Mouse (Mus musculus) embryonic stem cell, embryonic (primary cell): ENCODE data around the gene Fbxo7.
"Not testable (repeated sequence)": the region's sequence is repeated elsewhere in the genome, so short reads cannot be mapped to it uniquely, and the experiment has no call there.

Experiments
- CTCF ChIA-PET, 4 experiments: fragments of 300-600 bp in 2 of 4; fragments of 350-600 bp in 2 of 4; sonication (Branson Sonifier 250); formaldehyde crosslinking; loops; one replicate each; lab custom pipeline; 2022; ENCODE audit warnings: inconsistent platforms in 2 of 4; lab: Charles Lee
- POLR2A ChIA-PET, 4 experiments: fragments of 300-600 bp in 2 of 4; fragments of 350-600 bp in 2 of 4; sonication (Branson Sonifier 250); formaldehyde crosslinking; loops; one replicate each; lab custom pipeline; 2022; ENCODE audit warnings: antibody characterized with exemption in 4 of 4, inconsistent platforms in 1 of 4; lab: Charles Lee

The Fbxo7 gene

DNA sequence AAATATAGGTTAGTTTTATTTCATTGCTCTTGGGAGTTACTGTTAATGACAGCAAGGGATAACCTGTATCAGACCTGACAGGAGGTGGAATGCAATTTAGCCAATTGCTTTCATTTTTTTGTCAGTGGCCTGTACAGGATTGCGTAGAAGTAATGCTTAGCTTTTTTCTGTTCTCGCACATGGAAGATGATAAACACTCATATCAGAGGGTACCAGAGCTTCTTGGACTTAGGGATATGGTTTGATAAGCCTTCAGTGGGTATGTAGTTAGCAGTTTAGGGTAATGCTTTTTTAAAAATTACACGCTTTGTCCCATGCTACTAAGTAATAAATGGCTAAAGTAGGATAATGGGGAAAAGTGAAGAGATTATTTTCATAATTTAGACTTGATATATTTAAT lies 4.6 kb downstream of the Fbxo7 start:
- ChIA-PET POLR2A (interaction anchor here in 2 of 4 experiments (1.0 to 1.3 kb wide), 2 partner anchors 9 to 10 kb away, joined by 3 to 4 read pairs; no protein-coding TSS in a partner anchor), CTCF (no interaction called here)

DNA sequence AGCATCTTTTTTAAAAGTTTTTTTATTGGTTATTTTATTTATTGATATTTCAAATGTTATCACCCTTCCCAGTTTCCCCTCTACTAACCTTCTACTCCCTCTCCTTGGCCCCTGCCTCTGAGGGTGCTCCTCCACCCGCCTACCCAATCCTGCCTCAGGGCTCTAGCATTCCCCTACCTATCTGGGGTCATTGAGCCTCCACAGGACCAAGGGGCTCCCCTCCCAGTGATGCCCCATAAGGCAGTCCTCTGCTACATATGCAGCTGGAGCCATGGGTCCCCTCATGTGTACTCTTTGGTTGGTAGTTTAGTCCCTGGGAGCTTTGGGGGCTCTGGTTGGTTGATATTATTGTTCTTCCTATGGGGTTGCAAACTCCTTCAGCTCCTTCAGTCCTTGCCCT lies 5.0 kb downstream of the Fbxo7 start:
- CTCF ChIA-PET = not testable (repeated sequence)
- POLR2A ChIA-PET = interaction anchor here in 2 of 4 experiments (1.0 to 1.3 kb wide), 2 partner anchors 9 to 11 kb away, joined by 3 to 4 read pairs; no protein-coding TSS in a partner anchor

DNA sequence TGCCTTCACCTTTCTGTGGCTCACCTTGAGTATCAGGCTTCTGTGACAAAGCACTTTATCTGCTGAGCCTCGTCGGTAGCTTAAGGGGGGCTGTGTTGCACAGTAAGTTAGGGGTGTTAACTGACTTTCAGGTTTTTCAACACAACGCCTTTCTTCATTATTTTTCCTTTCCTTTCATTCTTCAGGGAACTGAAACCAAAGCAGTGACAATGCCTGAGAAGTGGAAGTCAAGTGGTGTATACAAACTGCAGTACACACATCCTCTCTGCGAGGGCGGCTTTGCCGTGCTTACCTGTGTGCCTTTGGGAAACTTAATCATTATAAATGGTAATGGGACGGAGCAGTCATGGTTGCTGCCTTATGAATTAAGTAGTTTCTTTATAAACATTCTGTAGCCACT lies 9.0 kb downstream of the Fbxo7 start:
- ChIA-PET CTCF (interaction anchor here in 1 of 4 experiments (1.4 kb wide), 1 partner anchor 9 kb away, joined by 3 read pairs; the partner anchor contains the start of gene Fbxo7), POLR2A (interaction anchor here in 1 of 4 experiments (0.9 kb wide), 1 partner anchor 30 kb away, joined by 3 read pairs; no protein-coding TSS in a partner anchor)

DNA sequence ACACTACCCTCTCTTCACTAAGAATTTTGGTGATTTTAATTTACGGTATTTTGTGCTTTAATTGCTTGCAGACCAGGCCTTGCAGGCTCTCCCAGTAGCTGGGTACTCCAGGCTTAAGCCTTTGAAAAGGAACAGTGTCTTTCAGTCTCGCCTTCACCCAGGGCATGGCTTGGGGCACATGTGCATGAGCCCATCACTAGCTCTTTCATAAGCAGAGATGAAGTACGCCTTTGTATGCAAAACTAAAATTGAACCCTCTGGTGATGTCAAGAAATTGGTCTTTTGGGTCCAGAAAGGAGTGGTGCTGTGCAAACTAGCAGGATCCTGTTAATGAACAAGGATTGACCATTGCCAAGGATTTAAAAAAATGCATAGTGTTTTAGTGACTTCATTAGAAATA lies 10.7 kb downstream of the Fbxo7 start:
- ChIA-PET CTCF (no interaction called here), POLR2A (interaction anchor here in 1 of 4 experiments (0.6 to 2.3 kb wide), 3 partner anchors 9 to 103 kb away, joined by 4 to 12 read pairs (median 4); partner anchors contain the start of gene Fbxo7)

DNA sequence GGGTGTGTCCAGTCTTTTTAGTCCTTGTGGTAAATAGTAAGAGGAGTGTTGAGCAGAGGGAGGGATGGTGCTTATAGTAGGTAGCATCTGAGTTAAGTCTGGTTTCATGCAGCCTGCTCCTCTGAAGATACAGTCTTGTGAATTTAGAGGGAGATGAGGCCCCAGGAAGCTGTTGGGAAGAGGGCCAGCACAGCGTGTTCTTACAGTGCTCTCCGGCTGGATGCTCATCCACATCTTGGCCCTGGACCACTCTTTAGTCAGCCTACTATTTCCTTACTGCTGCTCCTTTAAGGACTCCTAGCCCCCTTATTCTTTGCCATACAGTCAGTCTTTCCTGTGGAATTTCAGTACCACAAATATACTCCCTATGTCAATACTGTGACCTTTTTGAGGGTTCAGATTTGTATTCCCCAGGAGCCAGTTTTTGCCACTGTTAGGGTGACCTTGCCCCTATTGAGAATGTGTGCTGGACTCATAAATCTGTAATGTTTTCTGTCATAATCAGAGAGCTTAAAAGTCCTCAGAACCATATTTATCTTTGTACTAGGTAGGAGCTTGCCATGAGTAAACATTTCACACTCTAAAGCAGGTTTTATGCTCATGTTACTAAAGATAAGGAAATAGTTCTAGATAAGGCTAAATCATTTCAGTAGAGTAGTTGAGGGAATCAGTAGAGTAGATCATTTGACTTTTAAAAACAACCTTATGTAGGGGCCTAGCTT lies 12.4 kb downstream of the Fbxo7 start:
- ChIA-PET CTCF (no interaction called here), POLR2A (interaction anchor here in 1 of 4 experiments (4.9 kb wide), 1 partner anchor 12 kb away, joined by 38 read pairs; the partner anchor contains the start of gene Fbxo7)

DNA sequence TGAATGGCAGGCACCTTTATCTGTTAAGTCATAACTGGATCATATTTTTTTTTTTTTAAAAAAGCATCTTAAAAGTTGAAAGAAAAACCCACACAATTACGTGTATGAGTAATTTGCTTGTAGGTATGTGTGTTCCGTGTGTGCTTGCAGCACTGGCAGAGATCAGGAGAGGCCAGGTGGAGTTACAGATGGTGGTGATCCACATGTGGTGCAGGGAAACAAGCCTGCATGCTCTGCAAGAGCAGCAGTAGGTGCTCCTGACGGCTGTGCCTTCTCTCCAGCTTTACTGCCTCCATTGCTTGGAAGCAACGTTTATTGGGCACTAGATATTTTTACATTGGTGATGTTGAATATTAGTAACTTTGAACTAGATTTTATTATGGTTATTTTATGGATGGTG lies 21.9 kb downstream of the Fbxo7 start:
- CTCF ChIA-PET = interaction anchor here in 3 of 4 experiments (0.6 to 3.1 kb wide), 4 partner anchors 10 to 472 kb away, joined by 3 to 9 read pairs (median 3); partner anchors contain the start of gene Fbxo7 (in 1 of the 3)
- POLR2A ChIA-PET = interaction anchor here in 1 of 4 experiments (1.0 to 4.5 kb wide), 2 partner anchors 12 to 22 kb away, joined by 3 to 13 read pairs; partner anchors contain the start of gene Fbxo7

DNA sequence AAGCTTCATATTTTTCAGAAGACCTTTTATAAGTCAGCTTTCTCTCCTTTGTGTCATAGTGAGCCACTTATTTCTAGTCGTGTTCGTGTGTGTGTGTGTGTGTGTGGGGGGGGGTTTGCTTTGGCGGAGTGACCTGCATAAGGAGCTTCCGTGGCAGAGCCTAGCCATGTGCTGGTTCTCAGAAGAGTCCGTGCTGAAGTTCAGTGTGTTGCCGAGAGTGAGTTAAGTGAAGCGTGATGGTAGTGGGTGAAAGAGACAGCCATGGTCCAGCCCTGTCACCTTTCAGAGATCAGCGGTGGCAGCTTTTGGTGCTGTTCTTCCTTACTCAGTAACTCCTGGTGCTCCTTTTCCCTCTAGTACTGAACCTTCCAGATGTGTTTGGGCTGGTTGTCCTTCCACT lies 22.3 kb downstream of the Fbxo7 start:
- POLR2A ChIA-PET = interaction anchor here in 1 of 4 experiments (1.0 to 4.5 kb wide), 2 partner anchors 11 to 22 kb away, joined by 3 to 13 read pairs; partner anchors contain the start of gene Fbxo7
- CTCF ChIA-PET = interaction anchor here in 3 of 4 experiments (0.6 to 3.1 kb wide), 4 partner anchors 10 to 471 kb away, joined by 3 to 9 read pairs (median 3); partner anchors contain the start of gene Fbxo7 (in 1 of the 3)

DNA sequence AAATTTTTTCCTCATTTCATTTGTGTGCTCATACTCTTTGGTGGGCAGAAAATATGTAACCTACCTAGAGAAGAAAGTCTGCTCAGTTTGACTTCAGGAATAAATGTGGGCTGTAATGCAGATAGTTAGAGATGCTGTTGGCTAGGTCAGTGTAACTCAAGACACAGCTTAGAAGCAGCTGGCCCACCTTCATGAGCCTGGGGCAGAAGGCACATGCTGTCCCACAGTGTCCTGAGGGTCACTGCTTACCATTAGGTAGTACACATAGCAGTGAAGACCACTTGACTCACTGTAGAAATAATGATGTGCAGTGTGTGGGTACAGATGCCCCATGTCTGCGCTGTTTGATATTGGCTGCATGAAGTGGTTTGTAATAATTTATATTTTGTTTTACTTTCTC lies 24.6 kb downstream of the Fbxo7 start:
- CTCF ChIA-PET = no interaction called here
- POLR2A ChIA-PET = interaction anchor here in 2 of 4 experiments (0.6 to 4.5 kb wide), 2 partner anchors 25 to 1115 kb away, joined by 3 to 13 read pairs; partner anchors contain the start of gene Fbxo7 (in 1 of the 2)

DNA sequence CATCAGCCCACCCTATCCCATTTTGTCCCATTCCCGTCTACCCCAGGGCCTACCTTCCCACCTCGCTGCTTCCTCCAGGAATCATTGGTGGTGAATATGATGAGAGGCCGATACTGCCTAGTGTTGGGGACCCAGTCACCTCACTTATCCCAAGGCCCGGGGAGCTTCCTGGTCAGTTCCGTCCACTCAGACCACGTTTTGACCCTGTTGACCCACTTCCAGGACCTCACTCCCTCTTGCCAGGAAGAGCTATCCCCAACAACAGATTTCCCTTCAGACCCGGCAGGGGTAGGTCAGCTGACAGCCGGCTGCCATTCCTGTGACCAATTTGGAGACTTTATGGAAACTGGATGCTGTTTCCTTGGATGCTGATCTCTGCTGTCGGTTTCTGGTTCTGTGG lies 26.0 kb downstream of the Fbxo7 start:
- CTCF ChIA-PET = interaction anchor here in 2 of 4 experiments (0.6 to 1.0 kb wide), 3 partner anchors 16 to 436 kb away, joined by 3 to 5 read pairs (median 3); no protein-coding TSS in a partner anchor
- POLR2A ChIA-PET = interaction anchor here in 1 of 4 experiments (0.5 kb wide), 1 partner anchor 119 kb away, joined by 8 read pairs; no protein-coding TSS in a partner anchor

DNA sequence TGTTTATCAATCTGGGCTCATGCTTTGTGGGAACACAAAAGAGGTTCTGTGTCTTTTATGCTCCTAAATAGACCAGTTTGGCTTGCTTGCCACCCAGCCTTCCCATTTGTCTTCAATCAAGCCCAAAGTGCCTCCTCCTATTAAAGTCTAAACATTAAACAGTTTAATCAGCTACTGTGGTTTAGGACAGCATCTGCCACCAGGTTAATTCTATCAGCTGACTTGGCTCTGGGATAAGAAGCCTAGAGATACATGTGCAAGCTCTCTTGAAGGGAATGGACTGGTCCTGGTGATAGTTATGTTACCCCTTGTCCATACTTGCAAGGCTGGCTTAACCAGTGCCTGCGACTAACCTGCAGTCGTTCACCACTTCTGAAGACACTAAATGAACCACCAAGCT lies 28.8 kb downstream of the Fbxo7 start:
- POLR2A ChIA-PET = interaction anchor here in 1 of 4 experiments (1.2 kb wide), 1 partner anchor 123 kb away, joined by 3 read pairs; the partner anchor contains the start of gene Ascl4

DNA sequence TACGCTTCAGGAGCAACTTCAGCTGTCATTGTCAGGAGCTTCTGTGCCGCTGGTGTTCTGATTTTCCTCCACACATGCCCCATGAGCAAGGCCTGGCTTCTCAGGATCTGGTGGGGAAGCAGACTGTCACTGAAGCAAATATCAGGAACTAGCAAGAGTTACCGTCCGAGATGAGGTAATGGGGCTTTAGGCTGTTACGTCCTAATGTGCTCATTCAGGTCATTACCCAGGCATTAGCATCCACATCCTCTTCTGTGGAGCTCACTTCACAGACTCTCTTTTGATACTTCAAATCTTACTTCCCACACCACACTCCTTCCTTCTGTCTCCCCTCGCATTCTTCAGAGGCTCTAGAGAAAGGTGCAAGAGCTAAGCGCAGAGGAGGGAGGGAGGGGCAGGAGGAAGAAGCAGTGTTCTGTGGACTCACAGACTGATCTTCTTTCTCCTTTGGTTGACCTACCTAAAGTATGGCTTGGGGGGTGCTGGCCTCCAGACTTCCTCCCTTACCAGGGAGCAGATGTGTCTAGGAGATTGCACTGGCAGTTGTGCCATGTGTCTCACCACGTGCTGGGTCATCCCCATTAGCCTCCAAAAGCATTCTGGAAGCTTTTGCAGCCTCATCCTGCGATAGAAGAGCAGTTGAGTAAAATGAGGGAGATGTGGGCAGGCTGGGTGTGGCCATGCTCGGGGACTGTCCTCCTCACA lies 31.2 kb downstream of the Fbxo7 start:
- CTCF ChIA-PET = interaction anchor here in 1 of 4 experiments (0.9 kb wide), 1 partner anchor 411 kb away, joined by 4 read pairs; no protein-coding TSS in a partner anchor
- POLR2A ChIA-PET = interaction anchor here in 1 of 4 experiments (0.7 to 1.3 kb wide), 3 partner anchors 8 to 30 kb away, joined by 3 to 4 read pairs (median 4); no protein-coding TSS in a partner anchor

More for the DNA sequence above, 28.8 kb downstream of the Fbxo7 start:
- CTCF ChIA-PET = interaction anchor here in 1 of 4 experiments (1.5 kb wide), 1 partner anchor 413 kb away, joined by 4 read pairs; no protein-coding TSS in a partner anchor

DNA sequence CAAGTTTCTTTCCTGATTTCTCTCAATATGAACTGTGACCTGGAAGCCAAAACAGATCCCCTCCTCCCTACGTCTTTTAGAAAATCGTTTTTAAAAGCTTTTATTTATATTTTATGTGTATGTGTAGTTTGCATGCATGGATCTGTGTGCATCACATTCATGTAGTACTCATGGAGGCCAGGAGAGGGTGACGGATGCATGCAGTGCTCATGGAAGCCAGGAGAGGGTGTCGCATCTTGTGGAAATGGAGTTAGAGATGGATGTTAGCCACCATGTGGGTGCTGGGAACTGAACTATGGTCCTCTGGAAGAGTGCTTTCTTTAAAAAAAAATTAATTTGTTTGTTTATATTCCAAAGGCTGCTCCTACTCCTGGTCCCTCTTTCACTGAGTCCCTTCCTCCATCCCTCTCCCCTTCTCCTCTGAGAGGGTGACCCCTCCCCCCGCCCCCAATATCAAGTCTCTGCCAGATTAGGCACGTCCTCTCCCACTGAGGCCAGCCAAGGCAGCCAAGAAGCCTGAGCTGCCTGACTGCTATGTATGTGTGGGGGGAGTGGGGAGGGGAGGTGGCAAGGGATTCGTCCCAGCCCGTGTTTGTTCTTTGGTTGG lies 34.6 kb downstream of the Fbxo7 start:
- ChIA-PET POLR2A (interaction anchor here in 2 of 4 experiments (0.6 to 1.1 kb wide), 3 partner anchors 34 to 344 kb away, joined by 3 read pairs; no protein-coding TSS in a partner anchor), CTCF (interaction anchor here in 1 of 4 experiments (0.9 kb wide), 1 partner anchor 407 kb away, joined by 3 read pairs; no protein-coding TSS in a partner anchor)

DNA sequence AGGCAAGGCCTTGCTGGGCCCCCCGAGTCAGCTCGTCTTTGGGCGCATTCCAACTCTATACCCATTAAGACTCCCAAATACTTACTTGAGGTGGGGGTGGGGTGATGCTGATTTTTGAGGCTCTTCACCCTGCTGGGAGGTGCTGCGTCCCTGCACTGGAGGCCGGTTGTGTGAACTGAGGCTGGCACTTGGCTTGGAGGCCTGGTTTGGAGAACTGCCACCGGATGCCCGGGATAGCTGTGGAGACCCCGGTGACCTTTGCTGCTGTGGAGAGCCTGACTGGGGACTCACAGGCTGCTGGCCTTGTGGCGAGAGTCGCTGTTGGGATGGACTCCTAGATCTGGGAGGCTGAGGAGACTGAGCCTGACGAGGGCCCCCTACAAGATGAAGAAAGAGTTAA lies 35.5 kb downstream of the Fbxo7 start:
- CTCF ChIA-PET = no interaction called here
- POLR2A ChIA-PET = interaction anchor here in 1 of 4 experiments (0.6 kb wide), 1 partner anchor 343 kb away, joined by 3 read pairs; no protein-coding TSS in a partner anchor

DNA sequence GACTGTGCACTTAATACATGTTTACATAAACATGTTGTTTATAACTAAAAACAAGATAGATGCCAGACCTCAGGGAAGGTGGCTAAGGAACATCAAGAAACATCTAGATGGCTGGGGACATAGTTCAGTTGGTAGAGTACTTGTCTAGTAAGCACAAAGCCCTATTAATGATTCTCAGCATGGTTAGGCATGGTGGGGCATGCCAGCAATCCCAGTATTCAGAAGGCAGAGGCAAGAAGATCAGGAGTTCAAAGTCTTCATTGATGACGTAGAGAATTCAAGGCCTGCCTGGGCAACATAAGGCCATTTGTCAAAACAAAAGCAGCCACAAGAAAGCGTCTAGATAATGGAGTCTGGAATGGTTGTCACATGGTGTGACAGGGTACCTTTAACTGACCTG lies 35.9 kb downstream of the Fbxo7 start:
- ChIA-PET CTCF (no interaction called here), POLR2A (no interaction called here)

DNA sequence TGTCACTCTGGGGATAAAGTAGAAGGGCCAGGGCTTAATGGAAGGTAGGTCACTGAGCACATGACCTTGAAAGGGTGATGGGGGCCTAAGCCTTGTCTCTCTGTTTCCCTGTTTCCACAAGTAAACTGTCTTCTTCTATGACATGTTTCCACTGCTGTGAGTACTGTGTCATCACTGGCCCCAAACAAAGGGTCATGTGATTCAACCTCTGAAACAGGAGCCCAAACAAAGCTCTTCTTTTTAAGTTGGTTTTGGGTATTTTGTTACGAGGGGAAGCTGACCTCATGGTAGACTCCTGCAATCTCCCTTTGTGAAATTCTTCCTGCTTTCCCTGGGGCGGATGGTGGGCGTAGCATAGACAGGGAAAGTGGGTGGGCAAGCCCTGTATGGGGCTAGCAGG lies 38.5 kb downstream of the Fbxo7 start:
- POLR2A ChIA-PET = interaction anchor here in 1 of 4 experiments (1.0 to 1.2 kb wide), 3 partner anchors 7 to 29 kb away, joined by 3 to 4 read pairs (median 3); no protein-coding TSS in a partner anchor

DNA sequence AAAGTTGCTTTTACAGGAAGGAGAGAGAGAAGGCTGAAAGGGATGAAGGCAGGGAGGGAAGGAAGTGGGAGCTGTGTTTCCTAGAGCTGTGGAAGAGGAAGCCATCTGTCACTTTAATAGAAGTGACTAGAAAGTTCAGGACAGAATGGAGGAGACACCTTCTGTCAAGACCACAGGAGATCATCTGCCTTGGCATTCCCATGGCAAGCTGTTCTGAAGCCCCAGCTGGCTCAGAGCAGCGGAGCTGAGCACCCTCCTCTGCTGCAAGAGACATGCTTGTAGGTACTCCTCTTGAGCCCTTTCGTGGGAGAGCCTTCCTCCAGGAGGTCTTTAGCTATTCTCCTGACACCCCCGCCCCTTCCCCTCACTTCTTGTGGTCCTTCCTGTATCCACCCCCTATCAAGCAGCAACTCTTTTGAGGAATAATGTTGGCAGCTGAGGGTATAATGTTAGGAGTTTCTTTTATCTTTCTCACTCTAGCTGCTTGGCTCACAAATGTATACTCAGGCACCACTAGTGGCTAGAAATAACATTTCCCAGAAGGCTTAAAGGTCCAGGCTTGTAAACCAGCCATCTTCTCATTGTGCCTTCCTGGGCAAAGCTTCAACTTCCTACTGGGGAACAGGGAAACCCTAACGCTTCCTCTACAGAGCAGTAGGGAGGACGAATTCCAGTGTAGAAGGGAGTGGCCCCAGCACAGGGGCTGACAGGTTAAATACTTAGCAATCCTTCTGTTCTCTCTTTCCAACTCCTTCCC lies 40.7 kb downstream of the Fbxo7 start:
- CTCF ChIA-PET = interaction anchor here in 3 of 4 experiments (0.9 to 1.3 kb wide), 4 partner anchors 94 to 401 kb away, joined by 3 to 6 read pairs (median 3); no protein-coding TSS in a partner anchor
- POLR2A ChIA-PET = interaction anchor here in 1 of 4 experiments (0.9 kb wide), 1 partner anchor 41 kb away, joined by 3 read pairs; the partner anchor contains the start of gene Fbxo7

More for the DNA sequence above, 38.5 kb downstream of the Fbxo7 start:
- CTCF ChIA-PET = interaction anchor here in 3 of 4 experiments (0.6 to 1.1 kb wide), 3 partner anchors 30 to 403 kb away, joined by 3 to 5 read pairs (median 3); no protein-coding TSS in a partner anchor

DNA sequence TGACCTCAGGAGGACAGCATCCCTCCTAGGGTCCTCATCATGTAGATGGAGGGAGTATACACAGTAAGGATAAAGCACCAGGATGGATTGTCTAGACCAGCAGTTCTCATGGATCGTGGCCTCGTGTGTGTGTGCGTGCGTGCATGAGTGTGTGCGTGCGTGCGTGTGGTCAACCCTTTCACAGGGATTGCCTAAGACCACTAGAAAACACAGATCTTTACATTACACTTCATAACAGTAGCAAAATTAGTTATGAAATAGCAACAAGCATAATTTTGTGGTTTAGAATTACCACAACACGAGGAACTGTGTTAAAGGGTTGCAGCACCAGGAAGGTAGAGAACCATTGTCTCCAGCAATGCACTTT lies 41.2 kb downstream of the Fbxo7 start:
- POLR2A ChIA-PET = no interaction called here
- CTCF ChIA-PET = interaction anchor here in 3 of 4 experiments (0.9 to 3.6 kb wide), 5 partner anchors 95 to 401 kb away, joined by 3 to 28 read pairs (median 3); no protein-coding TSS in a partner anchor
